Mouse (Mus musculus): ENCODE data around the gene Fbxo42.
"Not testable (repeated sequence)": the region's sequence is repeated elsewhere in the genome, so short reads cannot be mapped to it uniquely, and the experiment has no call there.

Gene Fbxo42

DNA sequence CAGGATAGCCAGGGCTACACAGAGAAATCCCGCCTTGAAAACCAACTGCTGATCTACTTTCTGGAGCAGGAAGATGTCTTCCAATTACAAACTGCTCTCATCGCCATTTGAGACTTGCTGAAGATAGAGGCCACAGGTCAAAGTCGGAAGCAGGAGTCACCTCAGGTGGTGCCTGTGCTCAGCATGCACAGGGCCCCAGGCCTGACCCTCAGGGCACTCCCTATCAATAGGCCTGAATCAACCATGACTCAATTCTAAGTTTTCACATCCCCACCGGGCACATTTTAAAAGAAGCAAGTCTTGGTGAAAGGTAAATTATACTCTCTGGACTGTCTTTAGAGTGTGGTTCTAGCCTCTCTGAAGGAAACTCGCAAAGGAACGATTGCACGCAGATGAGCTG, 11.6 kb upstream of the Fbxo42 start:
- DNase-seq (ENCODE audit: low read depth, low spot score), result no peak

DNA sequence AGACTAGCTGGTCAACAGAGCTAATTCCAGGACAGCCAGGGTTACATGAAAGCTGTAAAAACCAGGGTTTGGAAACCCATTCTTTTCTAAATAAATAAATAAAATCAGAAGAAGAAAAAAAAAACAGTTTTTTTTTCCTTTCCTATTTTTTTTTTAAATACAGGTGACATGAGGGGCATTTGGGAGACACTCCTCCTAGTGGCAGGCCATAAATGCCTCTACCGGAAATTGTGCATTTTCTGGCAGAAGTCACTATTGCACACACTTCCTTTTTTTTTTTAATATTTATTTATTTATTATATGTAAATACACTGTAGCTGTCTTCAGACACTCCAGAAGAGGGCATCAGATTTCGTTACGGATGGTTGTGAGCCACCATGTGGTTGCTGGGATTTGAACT, 10.0 kb upstream of the Fbxo42 start:
- DNase-seq (ENCODE audit: low read depth, low spot score), result not testable (repeated sequence)

DNA sequence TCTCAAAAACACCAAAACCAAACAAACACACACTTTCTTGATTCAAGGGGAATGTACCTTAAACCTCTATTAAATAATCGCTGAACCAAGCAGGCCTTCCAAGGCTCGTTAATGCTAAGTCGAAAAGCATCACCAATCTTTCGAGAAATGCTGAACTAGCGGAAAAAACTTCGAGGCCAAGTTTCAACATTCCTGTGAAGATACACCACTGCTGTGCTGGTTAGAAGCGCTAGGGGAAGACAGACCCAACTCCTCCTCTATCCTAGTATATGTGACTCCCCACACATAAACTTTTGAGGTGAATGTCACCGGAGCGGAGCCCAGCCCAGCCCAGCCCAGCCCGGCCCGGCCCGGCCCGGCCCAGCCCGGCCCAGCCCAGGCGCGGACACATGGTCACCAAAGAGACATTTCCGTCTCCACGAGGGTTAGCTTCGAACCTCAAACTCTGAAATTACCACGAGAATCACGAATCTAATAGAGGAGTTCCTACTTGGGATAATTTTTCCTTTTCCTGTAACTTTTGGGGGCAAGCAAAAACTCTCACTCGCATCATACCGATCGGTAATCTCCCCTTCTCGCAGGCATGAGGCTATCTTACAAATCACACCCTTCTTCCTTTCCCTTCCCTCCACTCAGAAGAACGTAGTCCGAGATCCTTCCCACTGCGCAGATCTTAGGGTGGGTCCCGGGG, 9.1 kb upstream of the Fbxo42 start:
- peak; percentile 80 for DNase-seq (ENCODE audit: low read depth, low spot score)

DNA sequence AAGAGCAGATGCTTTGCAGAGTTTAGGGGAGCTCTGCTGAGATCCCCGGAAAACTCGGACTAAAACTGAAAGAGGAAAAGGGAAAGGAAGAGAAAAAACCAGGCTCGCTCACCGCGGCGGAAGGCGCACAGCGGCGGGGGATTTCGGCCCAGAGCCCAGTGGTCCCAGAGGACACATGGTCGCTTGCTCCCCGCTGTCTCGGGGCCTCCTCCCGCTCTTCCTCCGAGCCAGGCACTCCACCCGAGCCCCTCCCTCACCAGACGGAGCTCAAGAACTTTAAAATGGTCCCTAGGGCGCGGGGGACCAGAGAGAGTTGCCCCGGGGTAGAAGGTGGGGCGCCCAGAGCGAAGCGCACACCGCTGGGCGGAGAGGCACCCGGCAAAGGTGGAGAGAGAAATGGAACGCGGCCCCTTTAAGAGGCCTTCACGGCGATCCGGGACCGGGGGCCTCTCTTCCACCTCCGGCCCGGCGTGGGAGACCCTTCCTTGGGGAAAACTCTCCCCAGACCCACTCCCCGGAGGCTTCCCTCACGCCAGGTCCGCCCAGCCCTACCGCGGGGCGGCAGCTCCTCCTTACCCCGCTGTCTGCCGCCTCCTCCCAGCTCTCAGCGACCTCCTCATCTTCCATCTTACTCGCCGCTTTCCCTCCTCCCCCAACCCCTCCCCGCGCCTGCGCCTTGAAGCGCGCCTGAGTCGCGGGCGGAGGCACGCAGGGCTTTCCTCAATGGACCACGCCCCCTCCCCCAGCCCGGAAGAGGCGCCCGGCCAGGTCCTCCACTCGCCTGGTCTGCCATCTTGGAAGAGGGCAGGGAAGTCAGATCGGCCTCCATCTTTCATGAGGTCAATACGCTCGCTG, 8.4 kb upstream of the Fbxo42 start, which contains the start of gene Szrd1:
Gene Szrd1 (minus strand): TSS at position 660 of the 855 bp plus-strand sequence.
- peak; percentile 100 for DNase-seq (ENCODE audit: low read depth, low spot score)

DNA sequence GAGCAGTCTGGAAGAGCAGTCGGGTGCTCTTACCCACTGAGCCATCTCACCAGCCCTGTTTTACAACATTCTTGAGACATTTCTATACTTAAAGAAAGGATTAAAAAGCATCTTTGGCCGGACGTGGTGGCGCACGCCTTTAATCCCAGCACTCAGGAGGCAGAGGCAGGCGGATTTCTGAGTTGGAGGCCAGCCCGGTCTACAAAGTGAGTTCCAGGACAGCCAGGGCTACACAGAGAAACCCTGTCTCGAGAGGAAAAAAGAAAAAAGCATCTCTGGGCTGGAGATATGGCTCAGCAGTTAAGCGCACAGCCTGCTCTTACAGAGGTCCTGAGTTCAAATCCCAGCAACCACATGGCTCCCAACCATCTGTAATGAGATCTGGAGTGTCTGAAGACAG, 7.4 kb upstream of the Fbxo42 start:
- DNase-seq (ENCODE audit: low read depth, low spot score), result not testable (repeated sequence)

DNA sequence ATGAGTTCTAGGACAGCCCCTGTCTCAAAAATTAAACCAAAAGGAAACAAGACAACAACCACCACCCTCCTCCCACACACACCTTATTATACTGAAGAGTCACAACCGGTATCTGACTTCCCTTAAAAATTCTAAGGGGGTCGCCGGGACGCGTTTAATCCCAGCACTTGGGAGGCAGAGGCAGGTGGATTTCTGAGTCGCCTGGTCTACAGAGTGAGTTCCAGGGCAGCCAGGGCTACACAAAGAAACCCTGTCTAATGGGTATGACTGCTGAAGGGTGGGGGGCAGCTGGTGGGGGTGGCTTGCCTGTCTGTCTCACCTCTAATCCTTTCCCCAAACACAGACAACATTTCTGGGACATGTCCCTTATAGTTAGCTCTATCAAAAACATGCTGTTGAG, 6.7 kb upstream of the Fbxo42 start:
- no peak for DNase-seq (ENCODE audit: low read depth, low spot score)

DNA sequence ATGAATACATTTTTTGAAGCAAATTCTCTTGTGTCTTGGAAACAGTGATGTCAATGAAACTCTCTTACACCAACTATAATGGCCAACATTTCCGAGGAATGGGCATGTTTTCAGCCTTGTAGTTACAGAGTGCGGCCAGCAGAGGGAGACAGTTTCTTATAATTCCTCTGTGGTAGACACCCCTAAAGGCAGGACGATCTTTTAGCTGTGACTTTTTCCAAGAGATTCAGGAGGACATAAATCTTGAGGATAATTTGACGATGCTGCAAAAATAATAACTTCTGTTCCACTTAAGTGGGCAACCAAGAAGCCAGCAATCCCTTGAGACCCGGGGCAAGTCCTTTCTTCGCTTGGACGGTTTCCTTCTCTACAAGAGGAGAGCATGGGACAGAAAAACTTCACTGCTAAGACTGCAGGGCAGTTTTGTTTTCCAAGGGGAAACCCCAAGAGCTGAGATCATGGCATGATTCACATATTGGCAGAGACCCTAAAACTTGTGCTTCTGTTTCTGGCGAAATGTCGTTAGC, 5.4 kb upstream of the Fbxo42 start:
- DNase-seq (ENCODE audit: low read depth, low spot score), result peak; percentile 80

DNA sequence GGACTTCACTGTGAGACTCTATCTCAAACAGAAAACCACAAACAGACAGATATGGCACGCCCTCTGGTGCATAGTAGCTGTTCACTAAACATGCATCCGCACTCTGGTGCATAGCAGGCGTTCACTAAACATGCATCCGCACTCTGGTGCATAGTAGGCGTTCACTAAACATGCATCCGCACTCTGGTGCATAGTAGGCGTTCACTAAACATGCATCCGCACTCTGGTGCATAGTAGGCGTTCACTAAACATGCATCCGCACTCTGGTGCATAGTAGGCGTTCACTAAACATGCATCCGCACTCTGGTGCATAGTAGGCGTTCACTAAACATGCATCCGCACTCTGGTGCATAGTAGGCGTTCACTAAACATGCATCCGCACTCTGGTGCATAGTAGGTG, 2.6 kb upstream of the Fbxo42 start:
- DNase-seq (ENCODE audit: low read depth, low spot score), result not testable (repeated sequence)

DNA sequence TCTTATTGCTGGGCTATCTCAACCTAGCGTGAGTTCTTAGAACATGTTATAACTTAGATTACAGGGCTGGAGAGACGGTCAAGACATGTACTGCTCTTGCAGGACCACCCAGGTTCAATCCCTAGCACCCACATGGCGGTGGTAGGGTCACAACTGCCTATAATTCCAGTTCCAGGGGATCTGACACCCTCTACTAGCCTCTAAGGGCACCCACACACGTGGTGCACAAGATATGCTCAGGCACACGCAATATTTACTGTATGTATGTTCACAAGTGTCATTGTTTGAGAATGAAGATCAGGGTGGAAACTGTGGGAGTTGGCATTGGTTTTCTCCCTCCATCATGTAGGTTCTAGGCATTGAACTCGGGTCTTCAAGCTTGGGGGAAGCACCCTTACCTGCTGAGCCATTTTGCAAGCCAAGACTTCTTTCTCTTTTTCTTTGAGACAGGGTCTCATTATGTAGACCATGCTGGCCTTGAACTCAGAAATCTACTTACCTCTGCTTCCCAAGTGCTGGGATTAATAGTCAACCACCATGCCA, 1.2 kb upstream of the Fbxo42 start:
- DNase-seq (ENCODE audit: low read depth, low spot score), result no peak

DNA sequence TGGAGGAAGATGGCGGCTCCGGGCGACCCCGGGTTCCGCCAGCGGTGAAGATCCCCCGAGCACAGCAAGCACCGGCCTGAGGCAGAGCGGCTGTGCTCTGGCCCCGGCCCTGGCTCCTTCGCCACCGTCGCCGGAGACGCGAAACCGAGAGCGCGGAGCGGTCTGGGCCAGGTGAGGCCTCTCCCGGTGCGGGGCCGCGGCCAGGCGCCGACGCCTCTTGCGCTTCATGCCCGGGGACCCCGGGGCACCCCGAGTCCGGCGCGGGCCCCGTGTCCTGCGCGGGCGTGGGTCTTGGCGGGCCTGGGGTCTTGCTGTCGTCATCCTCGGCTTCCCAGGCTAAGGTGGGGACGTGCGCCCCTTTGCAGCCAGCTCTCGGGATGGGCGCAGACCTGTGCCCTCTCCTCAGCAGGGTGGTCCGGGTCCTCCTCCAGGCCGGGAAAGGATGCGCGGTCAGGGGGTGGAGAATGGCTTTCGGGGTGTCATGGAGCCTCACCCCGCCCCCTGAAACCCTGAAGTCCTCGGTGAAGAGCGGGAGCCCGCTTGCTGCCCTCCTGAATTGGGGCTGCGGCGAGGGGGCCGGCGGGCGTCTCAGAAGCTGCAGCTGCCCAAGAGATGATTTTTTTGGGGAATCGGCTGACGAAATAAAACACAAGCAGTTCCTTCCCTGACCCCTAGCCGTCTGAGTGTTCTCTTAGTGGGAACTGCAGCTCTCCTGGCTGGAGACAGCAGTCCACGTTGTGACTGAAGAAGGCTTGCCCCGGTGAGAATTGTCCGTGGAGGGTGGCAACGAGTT, 492 bp downstream of the Fbxo42 start:
- DNase-seq (ENCODE audit: low read depth, low spot score), result peak; percentile 68

DNA sequence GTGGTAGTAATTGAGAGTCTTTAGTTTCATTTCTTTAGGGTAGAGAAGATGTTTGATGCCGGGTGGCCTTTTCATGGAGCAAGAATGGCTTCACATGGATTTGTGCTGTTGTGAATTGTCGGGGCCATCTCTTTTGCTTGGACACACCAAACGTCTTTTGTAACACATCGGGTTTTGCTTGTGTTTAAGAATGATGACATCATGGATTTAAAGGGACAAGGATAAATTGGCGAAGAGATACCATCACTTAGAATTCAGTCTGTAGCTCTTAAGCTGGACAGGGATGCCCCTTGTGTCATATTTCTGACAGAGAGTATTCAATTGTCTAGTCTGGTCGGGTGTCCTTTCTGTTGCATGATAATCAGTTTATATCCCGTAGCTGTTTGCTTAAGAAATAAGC, 1.4 kb downstream of the Fbxo42 start:
- no peak for DNase-seq (ENCODE audit: low read depth, low spot score)

DNA sequence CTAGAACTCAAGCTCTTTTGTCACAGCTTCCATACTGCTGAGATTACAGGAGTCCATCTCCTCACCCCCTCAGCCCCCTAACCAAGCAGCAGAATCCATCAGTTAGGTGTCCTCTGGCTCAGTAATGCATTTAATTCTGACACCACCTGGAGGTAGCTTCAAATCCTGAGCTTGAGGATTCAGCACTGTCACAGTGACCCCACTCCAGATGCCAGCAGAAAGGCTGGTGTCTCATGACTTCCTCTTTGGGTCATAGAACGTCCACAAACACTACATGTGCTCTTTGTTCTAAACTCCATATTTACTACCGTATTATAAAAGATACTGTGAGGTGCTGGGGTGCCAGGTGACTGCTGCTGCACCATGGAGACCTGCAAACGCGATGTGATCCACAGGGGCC, 9.8 kb downstream of the Fbxo42 start:
- DNase-seq (ENCODE audit: low read depth, low spot score), result no peak

DNA sequence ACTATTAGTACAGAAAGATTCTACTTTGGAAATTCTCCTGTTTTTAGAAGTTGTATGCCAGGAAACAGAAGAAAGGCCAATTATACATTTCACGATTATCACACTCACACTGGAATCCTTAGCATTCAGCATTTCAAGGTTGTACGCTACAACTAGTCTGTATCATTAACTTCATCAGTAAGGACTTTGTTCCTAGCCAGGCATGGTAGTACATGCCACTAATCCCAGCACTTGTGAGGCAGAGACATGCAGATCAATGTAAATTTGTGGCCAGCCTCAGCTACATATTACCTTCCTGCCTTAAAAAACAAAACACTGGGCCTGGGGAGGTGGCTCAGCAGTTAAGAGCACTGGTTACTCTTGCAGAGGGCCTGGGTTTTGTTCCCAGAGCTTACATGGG, 10.9 kb downstream of the Fbxo42 start:
- DNase-seq (ENCODE audit: low read depth, low spot score), result no peak

DNA sequence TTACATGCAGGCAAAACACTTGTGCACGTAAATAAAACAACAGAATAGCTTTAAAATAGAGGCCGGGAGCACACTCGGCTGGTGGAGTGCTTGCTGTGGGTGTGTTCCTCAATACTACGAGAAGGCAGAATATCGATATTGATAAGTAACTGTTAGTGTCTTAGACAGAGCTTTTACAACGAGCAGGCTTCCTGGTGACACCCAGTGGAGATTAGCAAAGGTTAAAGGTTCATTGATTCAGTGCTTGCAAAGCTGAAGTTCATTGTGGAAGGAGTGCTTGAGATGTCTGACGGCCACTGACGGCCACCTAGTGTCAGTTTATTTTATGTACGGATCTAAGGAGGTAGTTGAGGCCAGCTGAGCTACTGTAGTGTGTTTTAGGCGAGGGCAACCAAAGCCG, 11.4 kb downstream of the Fbxo42 start:
- DNase-seq (ENCODE audit: low read depth, low spot score), result no peak

DNA sequence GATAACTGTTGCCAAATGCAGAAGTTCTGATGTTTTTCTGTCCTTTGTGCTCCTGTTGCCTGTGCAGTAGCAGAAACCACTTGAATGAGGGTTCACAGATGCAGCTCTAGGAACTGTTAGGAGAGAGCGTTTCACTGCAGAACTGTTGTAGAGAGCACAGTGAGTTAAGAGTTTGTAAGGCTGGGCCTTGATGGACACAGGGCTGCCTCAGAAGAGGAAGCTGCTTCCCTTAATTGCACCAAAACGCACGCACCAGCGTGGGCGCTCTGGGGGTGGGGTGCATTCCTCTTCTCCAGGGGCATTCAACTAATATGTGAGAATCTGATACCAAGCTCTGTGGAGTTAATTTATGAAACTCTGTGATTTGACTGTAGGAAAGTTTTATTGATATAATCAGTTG, 12.0 kb downstream of the Fbxo42 start:
- no peak for DNase-seq (ENCODE audit: low read depth, low spot score)

DNA sequence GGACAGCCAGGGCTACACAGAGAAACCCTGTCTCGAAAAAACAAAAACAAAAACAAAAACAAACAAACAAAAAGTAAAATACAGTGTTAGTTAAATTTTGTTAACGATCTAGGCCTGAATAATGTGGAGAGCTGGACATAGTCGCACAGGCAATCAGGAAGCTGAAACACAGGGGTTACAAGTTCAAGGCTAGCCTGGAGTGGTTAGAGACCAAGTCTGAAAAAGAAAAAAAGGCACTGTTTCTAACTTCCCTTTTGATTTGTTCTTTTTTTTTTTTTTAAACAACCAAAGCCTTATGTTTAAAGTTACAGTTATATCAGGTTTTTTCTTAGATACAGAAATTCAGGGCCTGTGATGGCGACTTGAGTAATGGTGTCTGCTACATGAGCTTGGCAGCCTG, 12.5 kb downstream of the Fbxo42 start:
- no peak for DNase-seq (ENCODE audit: low read depth, low spot score)

DNA sequence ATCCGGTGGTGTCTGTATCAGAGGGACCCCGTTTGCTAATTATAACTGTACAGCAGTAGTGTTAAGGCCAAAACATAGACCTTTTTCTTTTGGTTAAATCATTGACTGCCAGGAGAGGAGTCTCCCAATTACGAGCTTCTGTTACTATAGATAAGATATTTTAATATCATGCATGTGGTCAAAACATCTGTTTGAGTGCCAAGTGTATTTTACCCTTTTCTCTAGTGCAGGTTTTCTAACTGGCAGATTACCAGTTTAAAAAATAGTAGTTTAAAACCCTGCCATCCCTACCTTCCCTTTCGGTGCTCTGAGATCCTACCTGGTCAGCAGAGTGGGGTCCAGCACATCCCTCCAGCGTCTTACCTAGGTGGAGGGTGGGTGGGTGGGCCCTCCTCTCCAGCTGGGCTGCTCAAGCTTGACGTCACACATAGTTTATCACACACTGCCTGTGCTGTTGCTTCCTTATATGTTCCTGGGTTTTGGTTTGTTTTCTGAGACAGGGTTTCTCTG, 14.0 kb downstream of the Fbxo42 start:
- DNase-seq (ENCODE audit: low read depth, low spot score), result no peak

DNA sequence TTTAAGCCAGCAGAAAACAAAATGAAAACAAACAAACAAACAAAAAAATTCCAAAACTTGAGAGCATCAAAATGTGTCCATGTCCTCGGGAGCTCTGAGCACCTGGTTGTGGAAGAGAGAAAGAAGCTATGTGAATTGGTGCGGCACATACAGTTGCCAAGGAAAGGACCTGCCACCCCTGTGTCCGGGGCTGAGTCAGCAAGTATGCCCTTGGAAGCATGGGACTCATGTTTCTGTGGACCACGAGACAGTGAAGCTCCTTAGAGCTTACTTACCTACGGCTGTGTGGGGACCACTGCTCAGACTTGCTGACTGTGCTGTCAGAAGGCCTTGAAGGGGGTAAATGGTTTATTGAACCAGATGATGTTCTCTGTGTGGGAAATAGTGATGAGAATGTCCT, 16.0 kb downstream of the Fbxo42 start:
- no peak for DNase-seq (ENCODE audit: low read depth, low spot score)

DNA sequence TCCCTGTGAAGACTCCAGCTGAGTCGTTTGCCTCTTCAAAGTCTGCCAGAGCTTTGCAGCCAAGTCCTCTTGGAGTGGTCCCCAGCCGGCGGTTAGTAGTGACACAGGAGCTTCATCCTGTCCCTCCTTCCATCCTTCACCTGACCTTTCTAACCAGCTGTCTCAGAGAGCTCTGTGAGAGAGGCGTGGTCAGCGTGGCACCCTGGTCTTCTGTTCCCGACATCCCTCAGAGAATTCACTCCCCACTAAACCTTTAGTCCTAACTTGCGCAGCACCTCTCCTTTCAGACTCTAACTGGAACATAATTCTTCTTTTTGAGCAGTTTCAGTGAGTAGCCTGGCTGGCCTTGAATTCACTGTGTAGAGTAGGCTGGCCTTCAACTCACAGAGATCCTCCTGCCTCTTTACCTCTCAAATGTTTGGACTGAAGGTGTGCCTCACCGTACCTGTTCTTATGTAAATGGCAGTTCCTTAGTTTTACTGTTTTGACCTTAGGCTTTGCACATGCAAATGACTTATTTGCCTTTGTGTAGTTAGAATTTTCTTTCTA, 18.1 kb downstream of the Fbxo42 start:
- DNase-seq (ENCODE audit: low read depth, low spot score), result no peak

DNA sequence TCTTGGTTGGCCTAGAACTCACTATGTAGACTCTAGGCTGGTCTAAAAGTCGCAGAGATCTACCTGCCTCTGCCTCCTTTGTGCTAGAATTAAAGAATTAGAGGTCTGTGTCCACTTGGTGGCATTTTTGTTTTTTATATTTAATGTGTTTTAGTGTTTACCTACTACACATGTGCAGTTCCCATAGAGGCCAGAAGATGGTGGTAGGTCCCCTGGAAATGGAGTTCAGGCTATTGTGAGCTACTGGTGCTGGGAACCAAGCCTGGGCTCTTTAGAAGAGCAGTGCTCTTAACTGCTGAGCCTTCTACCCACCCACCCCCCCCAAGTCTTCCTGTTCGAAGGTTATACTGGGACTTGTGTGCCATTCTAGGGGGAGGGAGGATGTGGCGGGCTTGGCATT, 19.4 kb downstream of the Fbxo42 start:
- no peak for DNase-seq (ENCODE audit: low read depth, low spot score)

DNA sequence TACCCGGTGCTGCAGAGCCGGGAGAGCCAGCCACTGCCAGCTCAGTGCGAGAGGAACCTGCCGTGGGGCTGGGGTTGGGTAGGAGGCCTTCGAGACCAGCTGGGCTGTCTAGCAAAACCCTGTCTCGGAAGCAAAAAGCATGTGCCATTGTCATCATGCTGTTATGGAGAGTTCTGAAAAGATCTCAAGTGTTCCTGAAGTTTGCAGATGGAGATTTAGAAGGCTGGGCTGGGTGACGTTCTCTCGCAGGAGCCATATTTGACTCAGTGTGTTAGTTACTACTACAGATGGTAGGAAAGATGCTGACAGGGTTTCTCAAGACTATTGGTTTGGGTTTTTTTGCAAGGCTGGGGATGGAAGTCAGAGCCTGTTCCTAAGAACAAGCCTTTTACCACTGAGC, 24.4 kb downstream of the Fbxo42 start:
- no peak for DNase-seq (ENCODE audit: low read depth, low spot score)
